ENCODE assay signal across 9 mouse cellular contexts in genomic region chr16:38812521-38812920, GRCm38 (mm10). TPM values are rescaled to one million over a fixed set of nuclear protein-coding genes. Genes with fewer than 3 reads are reported as not detected.
A peak's percentile ranks its signal among the peaks of the same experiment; 100 is the strongest.
DNase-seq lines count a peak whose midpoint lies in the region; ATAC-seq and TF ChIP-seq lines count a peak whose summit lies in the region.
"Had no signal": no experiment of that assay in that cellular context is flagged by ENCODE, and none has a peak within 500 bp of the region (broad histone marks: within the 10 kb centered on the region; RNA-seq: fewer than 3 reads in every experiment).

No protein-coding gene starts in this region.

- H3K9ac ChIP-seq in limb, embryonic 11.5 days (ENCODE audit: low read length): no peak overlapping the region
- H3K9ac ChIP-seq: hindbrain, embryonic 15.5 days had no signal

- ATAC-seq in limb, embryonic 11.5 days (ENCODE audit: insufficient number of reproducible peaks, low FRiP score, low TSS enrichment, low read depth): no peak

- no peaks in the 10 kb centered on the region for H3K36me3 ChIP-seq in kidney, adult 2 months (ENCODE audit: control insufficient read depth, insufficient read depth, low read length)
- H3K36me3 ChIP-seq in limb, embryonic 11.5 days (ENCODE audit: control insufficient read depth, insufficient read depth, low read length): no peaks in the 10 kb centered on the region
- H3K36me3 ChIP-seq: hindbrain, embryonic 15.5 days had no signal

- no peak for TF ChIP-seq POLR2A in brain, embryonic 14.5 days (IDR thresholded peaks at IDR 0.05; ENCODE audit: borderline replicate concordance, extremely low read depth, insufficient read depth, insufficient read length, poor library complexity, severe bottlenecking)
- no peak for TF ChIP-seq POLR2A in kidney, adult 2 months (IDR thresholded peaks at IDR 0.05; ENCODE audit: low read depth, low read length)

- no peak overlapping the region for H3K27ac ChIP-seq in kidney, adult 2 months (ENCODE audit: insufficient read depth, low read depth, low read length)
- H3K27ac ChIP-seq in limb, embryonic 11.5 days (replicated peaks; ENCODE audit: low read depth, low read length): no peak overlapping the region
- H3K27ac ChIP-seq: hindbrain, embryonic 15.5 days had no signal

- no peak overlapping the region for H3K4me2 ChIP-seq in limb, embryonic 11.5 days (ENCODE audit: low read depth, severe bottlenecking)
- H3K4me2 ChIP-seq: hindbrain, embryonic 15.5 days had no signal

- WGBS in kidney, adult 2 months: 29% methylated on average over 8 of the region's 8 CpGs
- 32% methylated on average over 8 of the region's 8 CpGs for WGBS in limb, embryonic 11.5 days

- no peaks in the 10 kb centered on the region for H3K4me1 ChIP-seq in kidney, adult 2 months (ENCODE audit: control insufficient read depth, insufficient read depth, low read length)
- H3K4me1 ChIP-seq in limb, embryonic 11.5 days (ENCODE audit: control insufficient read depth, insufficient read depth, low read length): no peaks in the 10 kb centered on the region

- DNase-seq in urinary bladder, postnatal 25 days (ENCODE audit: low spot score): peak; percentile 75
- no peak for DNase-seq in urinary bladder, postnatal 10 days (ENCODE audit: low spot score)
- DNase-seq in brain, embryonic 14.5 days (ENCODE audit: low read depth): peak; percentile 79
- peak; percentile 36 to 64 for DNase-seq in frontal cortex, postnatal 10 days (ENCODE audit: low spot score in 2 of 2)
- peak; percentile 70 for DNase-seq in kidney, adult 2 months
- peak; percentile 76 for DNase-seq in limb, embryonic 11.5 days (ENCODE audit: low spot score)
- DNase-seq in ovary, postnatal 36 days (ENCODE audit: low spot score): peak; percentile 65
- DNase-seq in thymus, postnatal 25 days: peak; percentile 57

- no peak overlapping the region for H3K4me3 ChIP-seq in kidney, adult 2 months (ENCODE audit: insufficient read depth, low read depth, low read length)
- no peak overlapping the region for H3K4me3 ChIP-seq in limb, embryonic 11.5 days (ENCODE audit: low read depth, low read length)
- H3K4me3 ChIP-seq: hindbrain, embryonic 15.5 days had no signal

- no peaks in the 10 kb centered on the region; the same call in 1 of the 2 replicates for H3K27me3 ChIP-seq in kidney, adult 2 months (replicated peaks; ENCODE audit: control insufficient read depth, insufficient read depth, low read length)
- H3K27me3 ChIP-seq in limb, embryonic 11.5 days (ENCODE audit: control insufficient read depth, insufficient read depth, low read length): no peaks in the 10 kb centered on the region
- H3K27me3 ChIP-seq: hindbrain, embryonic 15.5 days had no signal

- TF ChIP-seq CTCF in brain, embryonic 14.5 days (IDR thresholded peaks at IDR 0.05; ENCODE audit: borderline replicate concordance, extremely low read depth, insufficient read depth, insufficient read length): peak; percentile 75
- TF ChIP-seq CTCF in kidney, adult 2 months (conservative IDR thresholded peaks at IDR 0.05; ENCODE audit: insufficient read depth, insufficient read length, low read depth, low read length): peak; percentile 82

- no peaks in the 10 kb centered on the region for H3K9me3 ChIP-seq in limb, embryonic 11.5 days (ENCODE audit: control insufficient read depth, low read length)
- H3K9me3 ChIP-seq: hindbrain, embryonic 15.5 days had no signal

RNA-seq across cellular contexts. Expression of gene Upk1b, which starts 12.4 kb away (rescaled TPM):
- 1.3 and 2.7 TPM in 2 replicates for polyA plus RNA-seq in brain, embryonic 14.5 days (2012; rRNA removed)
- polyA plus RNA-seq in kidney, adult 2 months (2012; rRNA removed): 5.3 and 7.4 TPM in 2 replicates
- 3.9 and 4.1 TPM in 2 replicates for polyA plus RNA-seq in limb, embryonic 11.5 days (2014; fragmentation: Nextera tagmentation; extraction: Ambion mirVana)

RNA-seq across cellular contexts. Expression of gene 4930435E12Rik, which starts 16.0 kb away (rescaled TPM):
- polyA plus RNA-seq in brain, embryonic 14.5 days (2012; rRNA removed): not detected in 2 replicates
- polyA plus RNA-seq in kidney, adult 2 months (2012; rRNA removed): not detected in 2 replicates
- not detected in 2 replicates for polyA plus RNA-seq in limb, embryonic 11.5 days (2014; fragmentation: Nextera tagmentation; extraction: Ambion mirVana)
- polyA plus RNA-seq: hindbrain, embryonic 15.5 days had no signal
